Mouse (Mus musculus): ENCODE measurements around the gene Eya2. TPM values are rescaled to one million over a fixed set of nuclear protein-coding genes. Genes with fewer than 3 reads are reported as not detected.

Gene Eya2
- polyA plus RNA-seq, 1 experiment from 2014 or later, result 24.4 TPM

DNA sequence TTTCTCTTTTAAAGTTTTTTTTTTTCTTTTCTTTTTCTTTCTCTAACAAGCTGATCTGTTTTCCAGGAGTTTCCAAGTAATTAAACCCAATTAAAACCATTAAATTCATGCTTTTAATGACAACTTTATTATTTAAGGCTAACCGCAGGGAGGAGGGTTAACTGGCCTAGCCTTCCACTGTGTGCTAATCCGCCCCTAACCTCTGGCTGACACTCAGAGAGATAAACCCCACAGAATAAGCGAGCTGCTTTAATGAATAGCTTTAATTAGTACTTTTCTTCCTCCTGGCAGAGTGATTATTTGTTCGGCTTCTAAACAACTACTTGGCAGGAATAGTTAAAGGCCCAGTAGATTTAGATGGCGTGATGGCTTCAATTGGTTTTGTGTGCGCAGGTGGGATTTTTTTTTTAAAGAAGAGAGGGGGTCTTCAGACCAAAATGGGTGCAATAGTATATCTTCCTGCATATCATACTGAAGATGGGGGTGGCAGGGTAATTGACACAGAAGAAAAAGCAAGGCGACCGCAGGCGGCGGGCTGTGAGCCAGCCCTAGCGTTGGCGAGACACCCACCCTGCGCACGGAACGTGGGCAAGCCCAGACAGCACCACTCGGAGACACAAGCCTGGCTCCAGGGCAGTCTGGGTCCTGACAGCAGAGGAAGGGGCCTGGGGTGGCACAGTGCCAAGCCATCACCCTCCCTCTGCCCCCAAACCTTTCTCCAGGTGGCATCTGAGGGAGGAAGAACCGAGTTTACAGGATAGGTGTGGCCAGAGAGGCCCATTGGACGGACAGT is 150.7 kb downstream of the Eya2 start:
- H3K9me3 ChIP-seq (replicated peaks), result no peaks in the 10 kb centered on the region
- no peaks in the 10 kb centered on the region for H3K36me3 ChIP-seq
- peaks cover 52% of the 10 kb centered on the region for H3K4me1 ChIP-seq
- 62% methylated on average over 18 of the region's 18 CpGs for WGBS
- ATAC-seq (ENCODE audit: insufficient number of reproducible peaks, low FRiP score, low TSS enrichment, low read depth), result peak; percentile 63; the same call in 1 of the 2 replicates
- H3K9ac ChIP-seq, result no peak overlapping the region
- no peaks in the 10 kb centered on the region for H3K27me3 ChIP-seq
- H3K4me2 ChIP-seq (replicated peaks), result peak overlapping the region; percentile 12; the same call in 1 of the 2 replicates
- peak overlapping the region; percentile 58 for H3K27ac ChIP-seq (replicated peaks)
- H3K4me3 ChIP-seq (replicated peaks), result no peak overlapping the region

- Histone ChIP-seq H3K27ac (replicated peaks) (peak overlapping the region; percentile 63), H3K36me3 (no peaks in the 10 kb centered on the region), H3K27me3 (no peaks in the 10 kb centered on the region), H3K4me3 (replicated peaks) (no peak overlapping the region), H3K4me1 (peaks cover 35% of the 10 kb centered on the region), H3K9me3 (replicated peaks) (no peaks in the 10 kb centered on the region), H3K9ac (no peak overlapping the region), H3K4me2 (replicated peaks) (no peak overlapping the region; the same call in 1 of the 2 replicates)
- ATAC-seq (ENCODE audit: insufficient number of reproducible peaks, low FRiP score, low TSS enrichment, low read depth), result no peak
- 35% methylated on average over 7 of the region's 7 CpGs for WGBS
Observed at GRCm38 (mm10) chr2:165747975-165748374, 153.1 kb downstream of the Eya2 start.

DNA sequence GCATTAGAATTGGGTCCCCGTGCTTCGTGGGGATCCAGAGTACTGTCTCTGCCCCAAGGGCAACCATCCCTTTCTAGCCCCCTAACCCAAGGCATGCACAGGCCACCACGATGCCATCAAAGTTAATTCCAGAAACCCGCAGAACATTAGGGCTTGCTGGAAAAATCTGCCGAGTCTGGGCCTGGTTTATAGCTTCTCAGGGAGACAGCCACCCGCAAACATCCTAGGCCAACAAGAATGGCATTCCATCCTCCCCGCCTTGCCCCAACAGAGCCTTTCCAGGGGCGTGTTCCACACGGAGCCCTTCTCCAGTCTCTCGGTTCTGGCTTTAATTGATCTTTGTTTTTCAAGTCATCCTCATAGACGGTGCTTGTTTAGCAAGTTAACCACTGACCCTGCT is 153.6 kb downstream of the Eya2 start:
- peak; percentile 13; the same call in 1 of the 2 replicates for ATAC-seq (ENCODE audit: insufficient number of reproducible peaks, low FRiP score, low TSS enrichment, low read depth)
- Histone ChIP-seq H3K9me3 (replicated peaks) (no peaks in the 10 kb centered on the region), H3K27ac (replicated peaks) (peak overlapping the region; percentile 63), H3K27me3 (no peaks in the 10 kb centered on the region), H3K4me2 (replicated peaks) (peak overlapping the region; percentile 0; the same call in 1 of the 2 replicates), H3K36me3 (no peaks in the 10 kb centered on the region), H3K4me1 (peaks cover 35% of the 10 kb centered on the region), H3K9ac (no peak overlapping the region), H3K4me3 (replicated peaks) (no peak overlapping the region)
- 6% methylated on average over 11 of the region's 11 CpGs for WGBS

DNA sequence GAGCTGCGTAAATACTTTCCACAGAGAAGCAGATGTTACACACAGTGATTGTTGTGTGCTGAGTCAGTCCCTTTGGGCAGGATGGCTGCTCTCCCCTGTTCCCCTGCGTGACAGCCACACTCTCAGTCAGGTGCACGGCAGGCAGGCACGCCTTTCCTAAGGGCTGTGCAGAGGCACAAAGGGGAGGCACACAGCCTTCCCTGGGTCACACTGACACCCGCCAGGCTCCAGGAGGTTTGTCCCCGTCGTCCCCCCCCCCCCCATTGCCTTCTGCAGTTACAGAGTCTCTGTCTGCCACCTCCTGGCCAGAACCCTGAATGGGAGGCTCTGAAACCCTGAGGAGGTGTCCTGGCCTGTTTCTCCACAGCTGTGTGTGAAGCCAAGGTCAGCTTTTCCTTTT is 156.2 kb downstream of the Eya2 start:
- no peak overlapping the region for H3K27ac ChIP-seq (replicated peaks)
- ATAC-seq (ENCODE audit: insufficient number of reproducible peaks, low FRiP score, low TSS enrichment, low read depth), result peak; percentile 52

DNA sequence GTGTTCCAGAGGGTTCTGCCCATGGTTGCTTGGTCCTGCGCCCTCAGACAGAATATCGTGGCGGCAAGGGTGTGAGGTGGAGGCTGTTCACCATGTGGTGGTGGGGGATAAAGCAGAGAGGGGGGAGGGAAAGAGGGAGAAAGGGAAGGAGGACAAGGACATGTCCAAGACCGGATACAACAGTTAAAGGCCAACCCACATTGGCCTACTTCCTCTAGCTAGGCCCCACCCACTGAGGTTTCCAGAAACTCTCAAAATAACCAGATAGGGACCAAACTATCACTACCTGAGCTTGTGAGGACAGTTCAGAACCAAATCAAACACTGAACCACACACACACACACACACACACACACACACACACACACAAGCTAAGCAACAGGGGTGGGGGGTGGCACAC is 157.9 kb downstream of the Eya2 start:
- no peak overlapping the region for H3K4me2 ChIP-seq (replicated peaks)
- no peak overlapping the region for H3K4me3 ChIP-seq (replicated peaks)
- H3K36me3 ChIP-seq, result no peaks in the 10 kb centered on the region
- 81% methylated on average over 4 of the region's 4 CpGs for WGBS
- H3K27me3 ChIP-seq, result no peaks in the 10 kb centered on the region
- ATAC-seq (ENCODE audit: insufficient number of reproducible peaks, low FRiP score, low TSS enrichment, low read depth), result no peak
- peaks cover 18% of the 10 kb centered on the region for H3K4me1 ChIP-seq
- no peak overlapping the region for H3K27ac ChIP-seq (replicated peaks)
- H3K9ac ChIP-seq, result no peak overlapping the region
- no peaks in the 10 kb centered on the region for H3K9me3 ChIP-seq (replicated peaks)

More for the DNA sequence above, 156.2 kb downstream of the Eya2 start:
- Histone ChIP-seq H3K36me3 (no peaks in the 10 kb centered on the region), H3K4me2 (replicated peaks) (no peak overlapping the region), H3K4me1 (peaks cover 22% of the 10 kb centered on the region), H3K9ac (no peak overlapping the region), H3K27me3 (no peaks in the 10 kb centered on the region), H3K9me3 (replicated peaks) (no peaks in the 10 kb centered on the region), H3K4me3 (replicated peaks) (no peak overlapping the region)
- 23% methylated on average over 7 of the region's 7 CpGs for WGBS

- H3K4me1 ChIP-seq, result 0 out of 2 replicates have a peak, but pooled peaks cover 3% of the 10 kb centered on the region
- 55% methylated on average over 15 of the region's 15 CpGs for whole genome bisulfite sequencing
- no peak overlapping the region for H3K27ac ChIP-seq (replicated peaks)
- H3K4me3 ChIP-seq (replicated peaks), result no peak overlapping the region
- H3K27me3 ChIP-seq, result no peaks in the 10 kb centered on the region
- peak overlapping the region; percentile 23; the same call in 1 of the 2 replicates for H3K4me2 ChIP-seq (replicated peaks)
- H3K9me3 ChIP-seq (replicated peaks), result no peaks in the 10 kb centered on the region
- H3K9ac ChIP-seq, result no peak overlapping the region
- H3K36me3 ChIP-seq, result no peaks in the 10 kb centered on the region
- peak; percentile 49; the same call in 1 of the 2 replicates for ATAC-seq (ENCODE audit: insufficient number of reproducible peaks, low FRiP score, low TSS enrichment, low read depth)
Observed at GRCm38 (mm10) chr2:165757799-165758198, 163.0 kb downstream of the Eya2 start.

- Histone ChIP-seq H3K4me2 (replicated peaks) (no peak overlapping the region), H3K9ac (no peak overlapping the region), H3K4me3 (replicated peaks) (no peak overlapping the region), H3K4me1 (0 out of 2 replicates have a peak, but pooled peaks cover 3% of the 10 kb centered on the region), H3K36me3 (no peaks in the 10 kb centered on the region), H3K9me3 (replicated peaks) (no peaks in the 10 kb centered on the region), H3K27ac (replicated peaks) (no peak overlapping the region), H3K27me3 (no peaks in the 10 kb centered on the region)
- 46% methylated on average over 5 of the region's 5 CpGs for WGBS
- ATAC-seq (ENCODE audit: insufficient number of reproducible peaks, low FRiP score, low TSS enrichment, low read depth), result no peak
Observed at GRCm38 (mm10) chr2:165758534-165758933, 163.7 kb downstream of the Eya2 start.

DNA sequence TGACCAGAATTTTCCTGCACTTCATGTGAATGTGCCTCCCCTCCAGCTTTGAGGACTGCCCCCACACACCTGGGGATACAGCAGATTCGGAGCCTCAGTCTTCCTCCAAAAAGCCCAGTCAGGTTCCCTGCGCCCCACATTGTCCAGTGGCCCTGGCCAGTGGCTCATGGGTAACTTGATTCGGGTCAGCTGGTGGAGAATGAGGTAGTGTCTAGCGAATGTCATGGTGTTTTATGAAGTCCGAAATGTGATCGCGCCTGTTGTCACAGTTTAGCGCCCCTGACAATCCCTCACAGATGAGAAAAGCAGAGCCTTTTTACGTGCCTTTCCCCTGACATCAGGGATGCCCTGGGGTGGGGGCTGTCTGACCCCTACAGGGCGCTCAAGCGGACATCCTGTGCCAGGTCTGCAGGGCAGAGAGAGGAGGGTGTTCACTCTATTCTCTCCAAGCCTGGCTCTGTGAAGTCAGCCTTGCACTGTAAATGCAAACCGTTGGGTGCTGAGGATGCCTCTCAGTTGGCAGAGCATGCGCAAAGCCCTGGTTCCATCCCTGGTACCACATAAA is 164.7 kb downstream of the Eya2 start:
- 76% methylated on average over 13 of the region's 13 CpGs for WGBS

GRCm38 (mm10) chr2:165768805-165769358 is 174.1 kb downstream of the Eya2 start:
- no peak overlapping the region for H3K9ac ChIP-seq
- no peaks in the 10 kb centered on the region for H3K27me3 ChIP-seq
- H3K4me3 ChIP-seq (replicated peaks), result no peak overlapping the region
- WGBS, result 55% methylated on average over 11 of the region's 11 CpGs
- 0 out of 2 replicates have a peak, but pooled peaks cover 3% of the 10 kb centered on the region for H3K36me3 ChIP-seq
- H3K4me1 ChIP-seq, result peaks cover 4% of the 10 kb centered on the region; the same call in 1 of the 2 replicates
- H3K9me3 ChIP-seq (replicated peaks), result no peaks in the 10 kb centered on the region
- no peak overlapping the region for H3K27ac ChIP-seq (replicated peaks)
- no peak for ATAC-seq (ENCODE audit: insufficient number of reproducible peaks, low FRiP score, low TSS enrichment, low read depth)
- no peak overlapping the region for H3K4me2 ChIP-seq (replicated peaks)

More for the DNA sequence above, 164.7 kb downstream of the Eya2 start:
- Histone ChIP-seq H3K27ac (replicated peaks) (no peak overlapping the region), H3K4me2 (replicated peaks) (no peak overlapping the region), H3K4me3 (replicated peaks) (no peak overlapping the region), H3K9me3 (replicated peaks) (no peaks in the 10 kb centered on the region), H3K36me3 (no peaks in the 10 kb centered on the region), H3K27me3 (no peaks in the 10 kb centered on the region), H3K9ac (no peak overlapping the region), H3K4me1 (0 out of 2 replicates have a peak, but pooled peaks cover 3% of the 10 kb centered on the region)
- no peak for ATAC-seq (ENCODE audit: insufficient number of reproducible peaks, low FRiP score, low TSS enrichment, low read depth)

DNA sequence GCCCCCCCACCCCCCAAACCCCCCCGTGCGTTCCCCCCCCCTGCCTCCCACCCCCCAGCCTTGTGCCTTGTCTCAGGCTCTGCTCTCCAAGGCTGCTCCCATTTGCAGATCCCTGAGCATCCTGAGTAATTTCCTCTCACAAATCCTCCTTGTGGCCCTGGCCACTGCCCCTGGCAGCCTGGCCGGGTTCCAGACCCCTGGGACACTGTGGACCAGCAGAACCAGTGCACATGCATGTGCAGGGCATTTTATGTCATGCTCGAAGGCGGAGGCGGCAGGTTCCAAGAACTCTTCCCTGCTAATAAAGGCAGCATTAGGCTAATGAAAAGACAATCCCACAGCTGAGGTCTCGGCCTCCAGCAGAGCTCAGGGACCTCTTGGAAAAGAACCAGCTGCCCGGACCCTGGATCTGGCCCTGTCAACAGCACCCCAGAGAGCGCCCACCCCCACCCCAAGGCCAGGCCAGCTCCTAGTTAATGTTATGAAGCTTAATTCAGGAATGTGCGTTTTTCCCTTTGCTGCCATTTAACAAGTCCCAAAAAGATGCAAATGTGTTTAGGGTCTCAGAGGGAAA is 174.6 kb downstream of the Eya2 start:
- Histone ChIP-seq H3K27me3 (no peaks in the 10 kb centered on the region), H3K9me3 (replicated peaks) (no peaks in the 10 kb centered on the region), H3K4me3 (replicated peaks) (no peak overlapping the region), H3K4me2 (replicated peaks) (no peak overlapping the region), H3K4me1 (peaks cover 4% of the 10 kb centered on the region; the same call in 1 of the 2 replicates), H3K36me3 (0 out of 2 replicates have a peak, but pooled peaks cover 3% of the 10 kb centered on the region), H3K9ac (no peak overlapping the region), H3K27ac (replicated peaks) (no peak overlapping the region; the same call in 1 of the 2 replicates)
- WGBS, result 59% methylated on average over 8 of the region's 10 CpGs
- ATAC-seq (ENCODE audit: insufficient number of reproducible peaks, low FRiP score, low TSS enrichment, low read depth), result 0 out of 2 replicates have a peak, but pooled peaks have one; percentile 39

DNA sequence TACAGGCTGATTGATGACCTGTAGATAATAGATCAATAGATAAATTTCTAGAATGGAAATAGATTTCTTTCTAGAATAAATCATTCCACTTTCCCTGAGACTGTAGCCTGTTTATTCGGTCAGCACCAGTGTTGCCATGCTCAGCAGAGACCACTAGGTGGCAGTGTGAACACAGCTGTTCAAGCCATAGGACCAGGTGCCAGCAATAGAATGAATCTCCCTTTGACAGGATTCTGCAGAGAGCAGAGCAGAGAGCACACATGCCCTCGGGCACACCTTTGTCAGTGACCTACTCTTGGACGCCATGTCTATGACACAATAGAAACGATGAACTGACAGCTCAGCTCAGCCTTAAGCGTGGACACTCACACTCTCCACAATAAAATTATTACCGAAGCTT is 184.1 kb downstream of the Eya2 start:
- ATAC-seq (ENCODE audit: insufficient number of reproducible peaks, low FRiP score, low TSS enrichment, low read depth), result peak; percentile 25; the same call in 1 of the 2 replicates
- Histone ChIP-seq H3K27me3 (no peaks in the 10 kb centered on the region), H3K9ac (no peak overlapping the region), H3K4me2 (replicated peaks) (no peak overlapping the region), H3K36me3 (0 out of 2 replicates have a peak, but pooled peaks cover 7% of the 10 kb centered on the region), H3K9me3 (replicated peaks) (no peaks in the 10 kb centered on the region), H3K27ac (replicated peaks) (no peak overlapping the region), H3K4me3 (replicated peaks) (no peak overlapping the region), H3K4me1 (0 out of 2 replicates have a peak, but pooled peaks cover 3% of the 10 kb centered on the region)
- WGBS, result 21% methylated on average over 6 of the region's 6 CpGs

All from embryonic facial prominence, embryonic 15.5 days (tissue).